Mouse (Mus musculus): ENCODE results near the gene Hist1h3f.

- TF ChIP-seq CTCF (IDR thresholded peaks at IDR 0.05; ENCODE audit: extremely low read depth, insufficient read depth, low read length) (no peak), POLR2A (IDR thresholded peaks at IDR 0.05; ENCODE audit: extremely low read depth, insufficient read depth, low read length) (peak; percentile 75)
These were observed 27.2 kb downstream of the Hist1h3f start, which contains the start of the genes Hist1h2ae and Hist1h2bg for GRCm38 (mm10) chr13:23571022-23571503.

Measured in cortical plate, adult 2 months (tissue).